Mouse (Mus musculus) lung, postnatal 0 days (tissue): ENCODE data around the gene Arl16. TPM values are rescaled to one million over a fixed set of nuclear protein-coding genes. Genes with fewer than 3 reads are reported as not detected.
A peak's percentile ranks its signal among the peaks of the same experiment; 100 is the strongest.

Experiments
- ATAC-seq: fragments of 200-750 bp; cut with Nextera tagmentation; 2 replicates; pipeline ENCODE4 v1.8.0; 2017; ENCODE audit warnings: moderate library complexity
- DNase-seq: peaks from one replicate; pipeline ENCODE4 v3.0.0-alpha.2; 2016; ENCODE audit warnings: low spot score
- H3K27ac ChIP-seq: fragments of 300-500 bp; sonication (generic); 2 replicates; pipeline ENCODE4 v1.5.1; 2014; ENCODE audit warnings: antibody characterized with exemption, mild to moderate bottlenecking, low read length, mixed read lengths
- H3K27me3 ChIP-seq: fragments of 300-500 bp; sonication (generic); replicated peaks from 2 replicates; pipeline ENCODE4 v1.6.1; 2014; ENCODE audit warnings: low read length, mixed read lengths; ENCODE audit not compliant: insufficient read depth
- H3K36me3 ChIP-seq: fragments of 300-500 bp; sonication (generic); 2 replicates; pipeline ENCODE4 v1.6.1; 2014; ENCODE audit warnings: low read length, mixed read lengths; ENCODE audit not compliant: insufficient read depth
- H3K4me1 ChIP-seq: fragments of 300-500 bp; sonication (generic); 2 replicates; pipeline ENCODE4 v1.6.1; 2014; ENCODE audit warnings: antibody characterized with exemption, low read depth, low read length, mixed read lengths; ENCODE audit not compliant: insufficient read depth
- H3K4me2 ChIP-seq: fragments of 300-500 bp; sonication (generic); replicated peaks from 2 replicates; pipeline ENCODE4 v1.6.1; 2014; ENCODE audit warnings: low read depth, mild to moderate bottlenecking, low read length, moderate library complexity, mixed read lengths
- H3K4me3 ChIP-seq: fragments of 300-500 bp; sonication (generic); 2 replicates; pipeline ENCODE4 v1.5.1; 2014; ENCODE audit warnings: low read depth, low read length
- H3K9ac ChIP-seq: fragments of 300-500 bp; sonication (generic); replicated peaks from 2 replicates; pipeline ENCODE4 v1.6.1; 2014; ENCODE audit warnings: low read depth, mild to moderate bottlenecking
- H3K9me3 ChIP-seq: fragments of 300-500 bp; sonication (generic); 2 replicates; pipeline ENCODE4 v1.6.1; 2016; ENCODE audit warnings: low read length, mixed read lengths
- CTCF ChIP-seq: IDR thresholded peaks from 2 replicates; pipeline ENCODE4 v1.5.1; 2016; ENCODE audit warnings: antibody characterized with exemption, mild to moderate bottlenecking
- EP300 ChIP-seq: IDR thresholded peaks from 2 replicates; pipeline ENCODE4 v1.6.1; 2016; ENCODE audit warnings: antibody characterized with exemption, mild to moderate bottlenecking, control low read depth
- WGBS: fragments of 180-500 bp; shearing (Covaris S2); extraction: QIAGEN DNeasy Blood & Tissue Kit; methylation state at CpG from one replicate; pipeline ENCODE4 v1.1.7; 2014; 5-methylcytosine and 5-hydroxymethylcytosine counted together
- polyA plus RNA-seq: library from polyadenylated mRNA; unstranded; fragments of >200 nt; fragmentation: Nextera tagmentation; extraction: Ambion mirVana; gene quantifications from 2 replicates; pipeline ENCODE4 v1.2.1, GENCODE M21; 2015

Arl16 gene
- polyA plus RNA-seq, 1 experiment from 2014 or later: 33.4 TPM

DNA sequence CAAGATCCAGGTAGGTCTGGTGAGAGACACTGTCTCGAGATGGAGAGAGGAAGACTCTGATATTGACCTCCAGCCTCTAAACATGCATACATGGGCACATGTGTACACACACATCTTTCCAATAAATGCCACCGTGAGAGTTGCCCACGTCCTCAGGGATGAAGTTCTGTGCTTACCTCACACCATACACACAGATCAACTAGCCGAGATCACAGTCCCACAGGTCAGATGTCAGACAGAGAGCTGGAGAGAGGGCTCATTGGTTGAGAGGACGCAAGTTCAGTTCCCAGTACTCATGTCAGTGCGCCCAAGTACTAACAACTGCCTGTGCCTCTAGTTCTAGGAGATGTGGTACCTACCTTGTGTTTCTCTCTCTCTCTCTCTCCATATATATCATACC lies 33.6 kb upstream of the Arl16 start:
- Histone ChIP-seq H3K9me3 (no peaks in the 10 kb centered on the region), H3K4me3 (no peak overlapping the region), H3K27ac (peak overlapping the region; percentile 55; the same call in 1 of the 2 replicates), H3K27me3 (no peaks in the 10 kb centered on the region), H3K9ac (no peak overlapping the region), H3K36me3 (peaks cover 22% of the 10 kb centered on the region; the same call in 1 of the 2 replicates), H3K4me2 (no peak overlapping the region), H3K4me1 (no peaks in the 10 kb centered on the region)
- no peak for TF ChIP-seq EP300
- no peak for TF ChIP-seq CTCF
- ATAC-seq (no peak), DNase-seq (no peak)
- WGBS: 43% methylated on average over 6 of the region's 6 CpGs

DNA sequence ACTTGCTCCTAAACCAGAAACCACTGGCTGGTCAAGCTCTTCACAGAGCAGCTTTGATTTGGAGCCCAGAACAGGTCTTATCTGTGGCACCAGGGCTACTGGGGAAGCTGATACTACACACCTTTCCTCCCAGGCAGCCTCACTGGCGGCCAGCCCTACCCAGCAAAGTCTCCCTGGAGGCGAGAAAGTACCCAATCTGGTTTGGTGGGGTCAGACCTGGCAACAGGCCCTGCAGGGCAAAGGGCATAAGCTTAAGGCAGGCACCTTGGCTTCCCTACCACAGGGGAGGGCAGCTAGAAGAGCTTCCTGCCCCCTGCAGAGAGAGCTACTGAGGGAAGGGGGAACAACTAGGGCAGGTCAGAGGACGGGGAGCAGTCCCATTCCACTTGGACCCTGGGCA lies 33.0 kb upstream of the Arl16 start:
- H3K4me2 ChIP-seq: no peak overlapping the region
- WGBS: 9% methylated on average over 3 of the region's 3 CpGs
- no peak for TF ChIP-seq EP300
- no peak for TF ChIP-seq CTCF
- DNase-seq: peak; percentile 71
- no peaks in the 10 kb centered on the region for H3K4me1 ChIP-seq
- peaks cover 27% of the 10 kb centered on the region; the same call in 1 of the 2 replicates for H3K36me3 ChIP-seq
- ATAC-seq: peak; percentile 85
- no peak overlapping the region for H3K9ac ChIP-seq
- H3K27me3 ChIP-seq: no peaks in the 10 kb centered on the region
- H3K27ac ChIP-seq: peak overlapping the region; percentile 55
- no peaks in the 10 kb centered on the region for H3K9me3 ChIP-seq
- no peak overlapping the region for H3K4me3 ChIP-seq

DNA sequence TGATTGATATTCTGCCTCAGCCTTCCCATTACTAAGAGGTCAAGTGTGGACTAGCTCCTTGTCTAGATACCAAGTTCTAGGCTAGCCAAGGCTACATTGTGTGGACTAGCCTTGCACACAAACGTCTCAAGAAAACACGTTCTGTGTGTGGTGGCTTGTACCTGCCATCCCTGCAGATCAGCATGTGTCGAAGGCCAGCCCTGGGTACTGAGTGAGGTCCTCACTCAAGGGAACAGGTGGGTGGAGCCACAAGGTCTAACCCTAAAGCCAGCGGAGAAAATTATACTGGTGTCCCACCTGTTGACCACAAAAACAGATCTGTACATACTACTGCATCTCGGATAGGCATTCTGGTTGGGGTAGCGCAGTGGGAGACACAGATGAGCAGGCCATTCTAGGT lies 32.5 kb upstream of the Arl16 start:
- Histone ChIP-seq H3K9me3 (no peaks in the 10 kb centered on the region), H3K36me3 (peaks cover 31% of the 10 kb centered on the region), H3K4me2 (no peak overlapping the region), H3K27me3 (no peaks in the 10 kb centered on the region), H3K9ac (no peak overlapping the region), H3K27ac (peak overlapping the region; percentile 55), H3K4me3 (no peak overlapping the region), H3K4me1 (no peaks in the 10 kb centered on the region)
- TF ChIP-seq EP300 (no peak), CTCF (no peak)
- no peak for DNase-seq
- ATAC-seq: peak; percentile 25
- 63% methylated on average over 6 of the region's 6 CpGs for WGBS

DNA sequence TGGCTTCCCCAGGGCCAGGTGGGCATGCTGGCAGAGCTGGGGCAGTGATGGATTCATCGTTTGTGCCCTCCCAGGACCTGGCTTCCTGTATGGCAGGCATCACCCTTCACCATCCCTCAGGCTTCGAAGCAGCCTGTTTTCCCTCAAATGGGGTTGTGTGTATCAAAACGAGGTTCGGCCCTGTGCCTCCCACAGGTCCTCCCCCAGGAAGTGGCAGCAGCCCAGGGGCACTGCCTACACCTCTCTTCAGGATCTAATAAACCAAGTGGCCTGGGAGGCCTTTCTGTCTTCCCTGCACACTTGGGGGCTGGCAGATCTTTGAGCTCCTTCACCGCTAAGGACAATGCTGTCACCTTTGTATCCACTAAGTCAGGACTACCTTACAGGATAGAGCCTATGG lies 31.5 kb upstream of the Arl16 start:
- H3K27ac ChIP-seq: no peak overlapping the region
- no peak overlapping the region for H3K4me3 ChIP-seq
- no peak for ATAC-seq
- TF ChIP-seq CTCF (no peak), EP300 (no peak)
- H3K4me2 ChIP-seq: no peak overlapping the region
- no peak overlapping the region for H3K9ac ChIP-seq
- no peak for DNase-seq
- no peaks in the 10 kb centered on the region for H3K4me1 ChIP-seq
- H3K9me3 ChIP-seq: no peaks in the 10 kb centered on the region
- no peaks in the 10 kb centered on the region for H3K27me3 ChIP-seq
- WGBS: 81% methylated on average over 5 of the region's 5 CpGs
- H3K36me3 ChIP-seq: peaks cover 35% of the 10 kb centered on the region

DNA sequence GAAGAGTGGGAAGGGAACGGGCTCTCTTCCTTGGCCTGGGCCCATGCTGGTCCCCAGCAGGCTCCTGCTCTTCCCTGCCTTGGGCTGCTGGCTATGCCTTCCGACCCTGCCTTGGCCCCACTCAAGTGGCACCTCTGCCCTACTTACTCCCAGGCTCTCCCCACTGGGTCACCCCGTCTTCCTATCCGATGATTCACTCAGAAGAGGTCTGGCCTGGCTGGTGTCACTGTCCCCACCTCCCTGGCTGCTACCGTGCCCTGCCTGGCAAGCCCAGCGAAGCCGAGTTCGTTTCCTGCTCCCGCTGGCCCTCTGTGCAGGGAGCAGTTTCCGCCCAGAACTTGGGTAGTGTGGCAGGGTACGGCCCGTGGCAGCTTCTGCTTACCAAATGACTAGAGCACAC lies 30.8 kb upstream of the Arl16 start:
- no peak for ATAC-seq
- no peak for DNase-seq
- H3K9ac ChIP-seq: no peak overlapping the region

DNA sequence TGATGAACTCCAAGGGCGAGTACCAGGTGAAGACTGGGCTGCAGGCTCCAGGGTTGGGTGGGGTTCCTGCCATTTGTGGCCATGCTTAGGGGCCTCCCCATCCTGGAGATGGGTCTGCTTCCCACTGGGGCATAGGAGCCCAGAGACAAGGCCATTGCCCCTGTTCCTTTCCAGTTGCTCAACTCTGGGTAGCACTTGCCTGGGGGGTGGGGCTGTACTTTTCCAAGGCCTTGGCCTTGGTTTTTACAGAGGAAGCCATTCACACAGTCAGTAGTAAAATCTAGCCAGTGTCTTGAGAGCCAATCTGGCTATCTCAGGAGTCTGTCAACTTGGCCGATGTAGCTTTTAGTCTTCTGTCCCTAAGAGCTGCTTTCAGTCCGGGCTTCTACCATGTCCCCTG lies 30.0 kb upstream of the Arl16 start:
- no peak for DNase-seq
- H3K27me3 ChIP-seq: no peaks in the 10 kb centered on the region
- 92% methylated on average over 3 of the region's 3 CpGs for WGBS
- peaks cover 35% of the 10 kb centered on the region for H3K36me3 ChIP-seq
- no peak overlapping the region for H3K27ac ChIP-seq
- TF ChIP-seq EP300 (no peak), CTCF (no peak)
- H3K9me3 ChIP-seq: no peaks in the 10 kb centered on the region
- ATAC-seq: no peak
- H3K4me1 ChIP-seq: no peaks in the 10 kb centered on the region
- H3K4me2 ChIP-seq: no peak overlapping the region
- no peak overlapping the region for H3K4me3 ChIP-seq
- no peak overlapping the region for H3K9ac ChIP-seq

More for the DNA sequence above, 30.8 kb upstream of the Arl16 start:
- Histone ChIP-seq H3K27me3 (no peaks in the 10 kb centered on the region), H3K4me3 (no peak overlapping the region), H3K4me2 (no peak overlapping the region), H3K36me3 (peaks cover 35% of the 10 kb centered on the region), H3K4me1 (no peaks in the 10 kb centered on the region), H3K9me3 (no peaks in the 10 kb centered on the region), H3K27ac (no peak overlapping the region)
- TF ChIP-seq CTCF (no peak), EP300 (no peak)
- WGBS: 94% methylated on average over 11 of the region's 12 CpGs

DNA sequence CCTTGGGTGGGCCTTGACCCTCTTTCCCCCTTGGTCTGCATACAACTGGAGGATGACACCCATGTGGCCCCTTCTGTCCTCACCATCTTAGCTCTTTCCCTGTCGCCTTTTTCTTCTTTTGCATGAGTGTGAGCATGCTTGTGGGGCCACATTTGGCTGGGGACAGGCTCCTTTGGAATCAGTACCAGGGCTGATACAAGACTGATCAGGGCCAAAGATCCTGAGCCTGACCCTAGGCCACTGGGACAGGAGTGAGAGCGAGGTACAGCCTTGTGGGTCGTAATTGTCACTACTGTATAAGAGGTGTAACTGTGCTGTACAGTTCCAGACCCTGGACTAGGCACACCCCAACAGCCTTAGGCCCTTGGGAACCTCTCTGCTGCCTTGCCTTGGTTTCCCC lies 26.5 kb upstream of the Arl16 start:
- peaks cover 31% of the 10 kb centered on the region for H3K36me3 ChIP-seq
- no peak for DNase-seq

More for the DNA sequence above, 26.5 kb upstream of the Arl16 start:
- 74% methylated on average over 3 of the region's 3 CpGs for WGBS
- Histone ChIP-seq H3K9me3 (no peaks in the 10 kb centered on the region), H3K27me3 (no peaks in the 10 kb centered on the region), H3K4me3 (no peak overlapping the region), H3K27ac (no peak overlapping the region), H3K4me1 (peaks cover 9% of the 10 kb centered on the region), H3K9ac (no peak overlapping the region), H3K4me2 (peak overlapping the region; percentile 98)
- ATAC-seq: no peak
- TF ChIP-seq EP300 (no peak), CTCF (no peak)
